Mouse (Mus musculus) ES-E14 (cell line): ENCODE results near the gene Cfap99. TPM values are rescaled to one million over a fixed set of nuclear protein-coding genes. Genes with fewer than 3 reads are reported as not detected.

Experiments
- DNase-seq: peaks from one replicate; pipeline ENCODE4 v3.0.0-alpha.2; 2013; ENCODE audit warnings: low read depth, low spot score
- H3K27ac ChIP-seq: 2 replicates; pipeline ENCODE4 v1.5.1; 2012; ENCODE audit warnings: low read depth, mild to moderate bottlenecking, low read length, moderate library complexity, mixed read lengths; ENCODE audit not compliant: poor library complexity, insufficient read depth, severe bottlenecking
- H3K36me3 ChIP-seq: 2 replicates; pipeline ENCODE4 v1.6.1; 2012; ENCODE audit warnings: mild to moderate bottlenecking, low read length, moderate library complexity, mixed read lengths; ENCODE audit not compliant: control insufficient read depth, poor library complexity, insufficient read depth, severe bottlenecking
- H3K4me1 ChIP-seq, 2 experiments: fragments of 150-350 bp in 1 of 2; sonication (generic) in 1 of 2; 2 replicates each; pipeline ENCODE4 v1.6.1; 2012; ENCODE audit warnings: low read length in 2 of 2, mild to moderate bottlenecking in 1 of 2, mixed read lengths in 1 of 2; ENCODE audit not compliant: control insufficient read depth in 2 of 2, insufficient read depth in 2 of 2, poor library complexity in 1 of 2
- H3K4me3 ChIP-seq, 2 experiments: fragments of 150-350 bp in 1 of 2; sonication (generic) in 1 of 2; 2 replicates each; pipeline ENCODE4 v1.5.1; 2012; ENCODE audit warnings: low read length in 2 of 2, low read depth in 1 of 2, mild to moderate bottlenecking in 1 of 2, mixed read lengths in 1 of 2; ENCODE audit not compliant: insufficient read depth in 1 of 2, poor library complexity in 1 of 2, severe bottlenecking in 1 of 2
- H3K9ac ChIP-seq: 2 replicates; pipeline ENCODE4 v1.6.1; 2012; ENCODE audit warnings: low read depth, mild to moderate bottlenecking, low read length, mixed read lengths; ENCODE audit not compliant: poor library complexity, insufficient read depth, severe bottlenecking
- H3K9me3 ChIP-seq: fragments of 150-350 bp; sonication (generic); 2 replicates; pipeline ENCODE4 v1.6.1; 2012; ENCODE audit warnings: low read depth, mild to moderate bottlenecking, low read length; ENCODE audit not compliant: control insufficient read depth, insufficient read depth
- CHD2 ChIP-seq: IDR thresholded peaks from 2 replicates; pipeline ENCODE4 v1.6.1; 2014; ENCODE audit warnings: mild to moderate bottlenecking, low read depth, low read length, inconsistent platforms
- HCFC1 ChIP-seq: IDR thresholded peaks from 2 replicates; pipeline ENCODE4 v1.6.1; 2012; ENCODE audit warnings: low read length, inconsistent platforms, borderline replicate concordance; ENCODE audit not compliant: insufficient read depth
- MAFK ChIP-seq: IDR thresholded peaks from 2 replicates; pipeline ENCODE4 v1.6.1; 2014; ENCODE audit warnings: mild to moderate bottlenecking, low read depth, low read length, inconsistent platforms; ENCODE audit not compliant: insufficient read depth
- ZC3H11A ChIP-seq: IDR thresholded peaks from 2 replicates; pipeline ENCODE4 v1.6.1; 2012; ENCODE audit warnings: low read depth, mild to moderate bottlenecking, inconsistent platforms, low read length, borderline replicate concordance
- ZNF384 ChIP-seq: IDR thresholded peaks from 2 replicates; pipeline ENCODE4 v1.6.1; 2012; ENCODE audit warnings: low read depth, low read length, inconsistent platforms
- in situ Hi-C, 2 experiments: fragments of 600-800 bp; cut with MboI; formaldehyde crosslinking; loops; one replicate each; pipeline ENCODE4 v1.15.1; 2025; ENCODE audit warnings: low sequenced_read_pairs in 2 of 2, inconsistent platforms in 1 of 2; ENCODE audit not compliant: unreplicated experiment in 2 of 2
- total RNA-seq: library from RNA; depleted of rRNA; stranded (reverse); fragments of 300-350 nt; gene quantifications from 2 replicates; pipeline ENCODE4 v1.2.3, GENCODE M21; 2012

Gene Cfap99
- total RNA-seq, 1 experiment, result 0.22 TPM

DNA sequence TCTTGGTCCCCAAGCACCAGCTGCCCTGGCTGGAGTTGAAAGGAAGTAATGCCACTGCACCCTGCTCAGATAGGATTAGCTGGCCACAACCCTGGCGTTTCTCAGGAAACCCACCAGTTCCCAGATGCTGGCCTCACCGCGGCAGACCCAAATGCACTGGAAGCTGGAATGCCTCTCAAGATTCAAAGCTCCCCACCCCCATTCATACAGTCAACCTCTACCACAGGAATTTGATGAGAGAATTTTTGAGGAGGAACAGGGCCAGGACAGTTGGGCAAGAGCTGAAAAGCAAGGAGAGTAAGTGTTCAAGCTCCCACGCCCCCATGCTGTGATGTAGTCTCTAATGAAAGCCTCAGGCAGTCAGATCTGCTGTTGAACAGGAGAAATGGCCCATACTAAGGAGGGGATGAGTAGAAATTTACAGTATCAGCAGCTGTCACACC is 37.9 kb downstream of the Cfap99 start:
- peak; percentile 33 for DNase-seq
- no peaks in the 10 kb centered on the region for H3K9me3 ChIP-seq
- no peaks in the 10 kb centered on the region for H3K36me3 ChIP-seq
- TF ChIP-seq MAFK, result no peak
- TF ChIP-seq ZNF384, result no peak
- TF ChIP-seq ZC3H11A, result no peak
- no peak for TF ChIP-seq HCFC1
- no peak for TF ChIP-seq CHD2
- no peak overlapping the region for H3K9ac ChIP-seq
- peaks cover 2 to 8% of the 10 kb centered on the region in 2 experiments; a peak in 2 of 4 replicates for H3K4me1 ChIP-seq
- H3K27ac ChIP-seq, result no peak overlapping the region
- in situ Hi-C loops, result no loop called here
- peak overlapping the region in 1 of 2 experiments; percentile 60; a peak in 1 of 4 replicates for H3K4me3 ChIP-seq

DNA sequence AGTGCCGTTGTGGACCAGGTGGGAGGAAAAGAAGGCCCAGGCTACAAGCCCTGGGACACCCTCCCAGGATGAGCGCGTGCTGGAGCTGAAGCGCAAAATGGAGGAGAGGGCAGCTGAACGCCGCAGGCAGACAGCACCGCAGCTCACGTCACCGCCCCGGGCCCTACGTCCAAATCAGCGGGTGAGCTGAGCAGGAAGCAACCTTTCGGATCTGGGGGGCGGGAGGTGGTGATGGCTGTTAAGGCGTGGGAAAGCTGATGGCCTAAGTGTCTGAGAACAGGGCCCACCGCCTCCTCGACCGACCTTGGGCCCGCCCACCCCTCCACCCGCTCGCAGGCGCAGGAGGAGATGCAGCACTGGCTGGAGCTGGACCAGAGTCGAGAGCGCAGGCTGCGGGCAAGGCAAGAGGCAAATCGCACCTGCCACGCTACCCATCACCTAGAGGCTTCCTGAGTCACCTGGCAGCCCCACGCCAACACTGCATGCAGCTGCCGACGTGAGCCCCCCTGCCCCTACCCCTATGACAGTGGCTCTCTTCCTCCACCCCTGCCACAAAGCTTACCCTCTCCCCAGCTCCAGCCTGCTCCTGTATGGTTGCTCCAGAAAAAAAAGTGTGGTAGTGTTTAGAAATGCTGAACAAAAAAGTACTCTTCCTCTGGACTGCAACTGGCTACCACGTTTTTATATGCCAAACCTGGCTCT is 38.6 kb downstream of the Cfap99 start:
- peaks cover 2 to 8% of the 10 kb centered on the region in 2 experiments; a peak in 2 of 4 replicates for H3K4me1 ChIP-seq
- no peak overlapping the region for H3K27ac ChIP-seq

DNA sequence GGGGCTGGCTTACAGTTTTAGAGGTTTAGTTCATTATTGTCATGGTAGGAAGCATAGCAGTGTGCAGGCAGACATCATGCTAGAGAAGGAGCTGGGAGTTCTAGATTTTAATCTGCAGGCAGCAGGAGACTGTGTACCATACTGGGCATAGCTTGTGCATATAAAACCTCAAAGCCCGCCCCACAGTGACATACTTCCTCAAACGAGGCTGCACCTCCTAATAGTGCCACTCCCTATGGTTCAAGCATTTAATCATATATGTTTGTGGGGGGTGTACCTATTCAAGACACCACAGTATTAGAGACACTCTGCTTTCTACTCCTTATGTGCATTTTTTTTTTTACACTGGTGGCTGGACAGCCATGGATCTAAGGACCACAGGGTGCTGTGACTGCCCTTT is 41.7 kb downstream of the Cfap99 start:
- TF ChIP-seq ZNF384, result no peak
- H3K9ac ChIP-seq, result no peak overlapping the region
- in situ Hi-C loops, result no loop called here
- no peak for DNase-seq
- no peak overlapping the region for H3K27ac ChIP-seq
- H3K36me3 ChIP-seq, result no peaks in the 10 kb centered on the region
- H3K4me3 ChIP-seq, result no peak overlapping the region
- H3K9me3 ChIP-seq, result no peaks in the 10 kb centered on the region
- H3K4me1 ChIP-seq, result peaks cover 4 to 9% of the 10 kb centered on the region in 2 experiments; a peak in 2 of 4 replicates

More for the DNA sequence above, 38.6 kb downstream of the Cfap99 start:
- peak overlapping the region; percentile 40 to 60; a peak in 3 of 4 replicates for H3K4me3 ChIP-seq
- TF ChIP-seq CHD2 (no peak), MAFK (no peak), HCFC1 (no peak), ZNF384 (no peak), ZC3H11A (no peak)
- H3K9ac ChIP-seq, result peak overlapping the region; percentile 63
- in situ Hi-C loops, result no loop called here
- no peaks in the 10 kb centered on the region for H3K9me3 ChIP-seq
- DNase-seq, result peak; percentile 47
- no peaks in the 10 kb centered on the region for H3K36me3 ChIP-seq

DNA sequence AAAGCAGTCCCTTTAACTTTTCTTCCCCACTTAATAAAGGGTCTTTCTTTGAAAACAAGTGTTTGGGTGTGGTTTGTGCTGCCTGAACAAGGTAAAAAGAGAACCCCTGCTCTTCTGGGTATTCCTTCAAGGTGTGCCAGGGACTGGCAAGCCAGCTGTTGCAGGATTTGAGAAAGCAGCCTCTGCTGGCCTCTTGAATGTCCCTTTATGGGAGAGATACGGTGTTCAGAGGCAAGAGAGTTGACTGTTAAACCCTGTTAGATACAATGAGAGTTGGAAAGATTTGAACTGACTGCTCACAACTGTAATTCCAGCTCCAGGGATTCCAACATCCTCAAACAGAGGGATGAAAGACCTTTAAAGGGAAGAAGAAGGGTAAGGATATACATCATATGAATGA is 45.7 kb downstream of the Cfap99 start:
- H3K4me1 ChIP-seq, result peaks cover 1 to 3% of the 10 kb centered on the region in 2 experiments; a peak in 3 of 4 replicates
- H3K4me3 ChIP-seq, result no peak overlapping the region
- H3K27ac ChIP-seq, result no peak overlapping the region
- TF ChIP-seq MAFK (no peak), ZNF384 (no peak), HCFC1 (no peak), CHD2 (no peak), ZC3H11A (no peak)
- no peak overlapping the region for H3K9ac ChIP-seq
- in situ Hi-C loops, result no loop called here
- no peaks in the 10 kb centered on the region for H3K9me3 ChIP-seq
- no peak for DNase-seq
- peaks cover 3% of the 10 kb centered on the region; the same call in 1 of the 2 replicates for H3K36me3 ChIP-seq
